Mouse (Mus musculus): ENCODE results near the gene Kremen2. TPM values are rescaled to one million over a fixed set of nuclear protein-coding genes. Genes with fewer than 3 reads are reported as not detected.

Kremen2 gene
- not detected in 2 replicates for polyA plus RNA-seq (2015; fragmentation: Nextera tagmentation; extraction: Ambion mirVana)

DNA sequence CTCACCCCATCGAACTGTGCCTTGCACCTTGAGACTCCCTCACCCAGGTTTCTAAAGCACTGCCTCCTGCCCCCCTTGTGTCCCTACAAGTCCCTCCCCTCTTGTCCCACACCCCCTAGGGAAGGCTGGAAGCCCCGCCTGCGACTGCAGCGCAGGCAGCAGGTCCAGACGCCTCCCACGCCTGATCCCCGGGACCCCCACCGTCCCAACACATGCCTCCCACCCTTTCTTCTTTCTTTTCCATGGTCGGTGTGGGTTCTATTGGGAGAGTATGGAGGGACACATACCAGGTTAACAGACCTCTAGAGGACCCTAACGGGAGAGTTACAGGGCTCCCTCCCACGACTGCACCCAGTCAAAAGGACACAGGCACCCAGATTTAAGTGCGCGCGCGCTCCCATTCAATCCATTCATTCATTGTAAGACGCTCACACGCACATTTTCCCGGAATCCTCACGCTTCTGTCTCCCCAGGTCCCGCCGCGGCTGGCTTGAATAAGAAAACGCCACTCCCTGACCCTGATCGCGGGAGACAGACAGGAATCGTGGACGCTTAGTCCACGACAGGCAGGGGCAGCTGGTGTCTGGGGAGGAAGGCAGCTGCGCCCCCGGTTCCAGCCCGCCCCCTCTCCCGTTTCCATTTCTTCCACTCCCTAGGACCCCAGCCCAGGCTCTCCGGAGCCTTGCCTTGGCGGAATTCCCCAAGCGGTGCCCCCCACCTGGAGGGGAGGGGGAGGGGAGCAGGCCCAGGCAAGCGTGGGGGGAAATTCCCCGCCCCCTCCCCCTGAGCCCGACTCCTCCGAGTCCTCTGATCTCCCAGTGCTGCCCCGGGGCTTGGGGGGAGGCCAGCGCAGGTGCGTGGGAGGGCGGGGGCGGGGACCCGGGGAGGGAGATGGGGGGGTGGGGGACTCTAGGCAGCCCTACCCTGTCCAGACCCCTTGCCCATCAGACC lies at the start of gene Kremen2:
TSS of gene Kremen2 (minus strand) at position 533 of the 951 bp plus-strand sequence.
- Histone ChIP-seq H3K4me1 (replicated peaks) (peaks cover 43% of the 10 kb centered on the region), H3K9me3 (replicated peaks) (no peaks in the 10 kb centered on the region), H3K4me2 (peak within 1 kb of the TSS; percentile 42), H3K36me3 (replicated peaks) (no peaks in the 10 kb centered on the region), H3K9ac (no peak within 1 kb of the TSS), H3K27me3 (peaks cover 84% of the 10 kb centered on the region), H3K27ac (replicated peaks) (no peak within 1 kb of the TSS), H3K4me3 (replicated peaks) (peak within 1 kb of the TSS; percentile 17)
- no peak for ATAC-seq (ENCODE audit: insufficient read depth)
- WGBS (ENCODE audit: insufficient replicate concordance): 2% methylated on average over 45 of the region's 45 CpGs

DNA sequence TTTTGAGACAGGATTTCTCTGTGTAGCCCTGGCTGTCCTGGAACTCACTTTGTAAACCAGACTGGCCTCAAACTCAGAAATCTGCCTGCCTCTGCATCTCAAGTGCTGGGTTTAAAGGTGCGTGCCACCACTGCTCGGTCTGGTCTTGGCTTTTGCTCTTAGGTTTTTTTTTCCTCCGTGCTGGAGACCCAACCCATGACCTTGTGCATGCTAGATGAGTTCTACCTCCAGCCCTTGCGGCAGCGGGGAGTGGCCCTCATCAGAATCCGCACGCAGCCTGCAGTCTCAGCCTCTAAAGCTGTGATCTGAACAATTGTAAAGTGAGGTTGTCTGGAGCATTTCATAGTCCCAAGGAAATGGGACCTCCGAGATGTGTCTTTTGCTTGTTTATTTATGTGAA lies 49.7 kb upstream of the Kremen2 start:
- WGBS (ENCODE audit: insufficient replicate concordance): 83% methylated on average over 8 of the region's 8 CpGs
- no peak for ATAC-seq (ENCODE audit: insufficient read depth)
- H3K9ac ChIP-seq: no peak overlapping the region

DNA sequence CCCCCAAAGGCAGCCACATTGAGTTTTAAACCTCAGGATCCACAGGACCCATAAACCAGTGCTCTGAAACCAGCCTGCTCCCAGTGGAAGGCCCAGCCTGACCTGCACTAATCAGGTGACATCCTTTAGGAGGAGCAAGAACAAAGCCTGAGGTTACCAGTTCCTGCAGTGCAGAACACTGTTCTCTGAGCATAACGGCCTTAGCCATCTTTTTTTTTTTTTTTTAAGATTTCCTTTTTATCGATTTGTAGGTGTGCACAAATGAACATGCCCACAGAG lies 45.4 kb upstream of the Kremen2 start:
- no peak for ATAC-seq (ENCODE audit: insufficient read depth)
- 37% methylated on average over 2 of the region's 2 CpGs for WGBS (ENCODE audit: insufficient replicate concordance)
- Histone ChIP-seq H3K4me2 (peak overlapping the region; percentile 87), H3K9me3 (replicated peaks) (no peaks in the 10 kb centered on the region), H3K4me1 (replicated peaks) (peaks cover 38% of the 10 kb centered on the region), H3K9ac (peak overlapping the region; percentile 65), H3K27me3 (no peaks in the 10 kb centered on the region), H3K27ac (replicated peaks) (peak overlapping the region; percentile 39; the same call in 1 of the 2 replicates), H3K36me3 (replicated peaks) (no peaks in the 10 kb centered on the region), H3K4me3 (replicated peaks) (peak overlapping the region; percentile 60)

More for the DNA sequence above, 49.7 kb upstream of the Kremen2 start:
- Histone ChIP-seq H3K27ac (replicated peaks) (no peak overlapping the region), H3K9me3 (replicated peaks) (no peaks in the 10 kb centered on the region), H3K27me3 (no peaks in the 10 kb centered on the region), H3K4me2 (no peak overlapping the region), H3K4me1 (replicated peaks) (peaks cover 23% of the 10 kb centered on the region), H3K36me3 (replicated peaks) (no peaks in the 10 kb centered on the region), H3K4me3 (replicated peaks) (no peak overlapping the region)

DNA sequence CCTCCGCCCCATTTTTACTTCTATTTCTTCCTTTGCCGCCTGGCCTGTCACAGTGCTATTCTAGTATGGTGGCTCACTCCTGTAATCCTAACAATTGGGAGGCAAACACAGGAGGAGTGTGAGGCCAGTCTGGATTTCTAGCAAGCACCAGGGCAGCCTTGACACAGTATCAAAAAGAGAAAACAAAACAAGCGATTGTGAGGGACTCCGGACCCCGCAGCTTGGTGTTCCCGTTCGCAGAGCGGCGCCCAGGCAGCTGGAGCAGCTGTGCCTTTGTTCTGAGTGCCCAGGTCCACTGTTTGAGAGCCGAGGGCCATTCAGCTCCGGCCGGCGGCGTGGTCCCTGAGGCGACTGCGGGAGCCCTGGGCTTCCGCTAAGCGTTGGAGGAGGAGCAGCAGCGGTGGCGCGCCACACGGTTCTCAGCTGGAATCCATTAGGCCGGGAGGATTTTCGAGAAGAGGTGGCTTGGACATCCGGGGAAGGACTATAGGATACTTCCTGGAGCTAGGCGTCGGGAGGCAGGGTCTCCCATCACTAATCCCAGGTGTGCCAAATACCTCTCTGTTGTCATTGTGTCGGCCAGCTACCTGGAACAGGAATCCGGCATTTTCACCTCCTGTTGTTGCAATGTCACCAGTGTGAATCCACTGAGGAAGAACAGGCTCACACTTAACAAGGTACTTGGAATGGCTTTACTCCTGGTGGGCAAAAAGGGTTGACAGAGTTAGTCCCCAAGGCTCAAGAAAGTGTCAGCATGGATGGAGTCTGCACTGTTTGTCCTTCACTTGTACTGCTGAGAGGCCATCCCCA lies 44.8 kb upstream of the Kremen2 start, which contains the start of gene Srrm2:
TSS of gene Srrm2 (plus strand) at position 264 of the 810 bp plus-strand sequence.
- Histone ChIP-seq H3K4me3 (replicated peaks) (peak within 1 kb of the TSS; percentile 60), H3K9ac (peak within 1 kb of the TSS; percentile 65), H3K27me3 (peaks cover 5% of the 10 kb centered on the region), H3K9me3 (replicated peaks) (no peaks in the 10 kb centered on the region), H3K4me1 (replicated peaks) (peaks cover 44% of the 10 kb centered on the region), H3K36me3 (replicated peaks) (no peaks in the 10 kb centered on the region), H3K4me2 (peak within 1 kb of the TSS; percentile 87), H3K27ac (replicated peaks) (peak within 1 kb of the TSS; percentile 39)
- WGBS (ENCODE audit: insufficient replicate concordance): 3% methylated on average over 29 of the region's 29 CpGs
- ATAC-seq (ENCODE audit: insufficient read depth): peak; percentile 57

DNA sequence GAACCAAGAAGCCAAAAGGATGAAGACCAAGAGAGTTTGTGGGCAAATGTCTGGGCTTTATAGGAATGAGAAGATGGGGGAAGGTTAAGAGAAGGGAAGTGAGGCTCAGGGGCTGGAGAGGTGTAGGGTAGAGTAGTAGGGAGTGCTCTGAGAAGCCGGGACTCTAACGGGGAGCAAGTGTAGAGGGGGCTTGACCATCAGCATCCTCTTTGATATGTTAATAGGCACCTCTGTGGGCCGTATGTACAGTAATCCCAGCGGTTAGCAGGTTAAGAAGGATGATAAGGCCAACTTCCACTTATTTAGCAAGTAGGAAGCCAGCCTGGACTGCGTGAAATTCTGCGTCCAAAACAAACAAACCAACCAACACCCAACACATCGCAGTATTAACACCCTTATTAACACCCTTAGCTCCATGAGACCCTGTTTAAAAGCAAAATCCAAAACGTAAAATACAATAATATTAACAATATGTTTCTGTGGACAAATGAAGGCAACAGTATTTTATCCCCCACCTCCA lies 44.2 kb upstream of the Kremen2 start:
- 0 out of 2 replicates have a peak, but pooled peaks have one; percentile 9 for ATAC-seq (ENCODE audit: insufficient read depth)
- peak overlapping the region; percentile 87 for H3K4me2 ChIP-seq
- H3K9ac ChIP-seq: peak overlapping the region; percentile 65
- H3K4me1 ChIP-seq (replicated peaks): peaks cover 44% of the 10 kb centered on the region
- peak overlapping the region; percentile 39 for H3K27ac ChIP-seq (replicated peaks)
- 11% methylated on average over 8 of the region's 8 CpGs for WGBS (ENCODE audit: insufficient replicate concordance)
- H3K4me3 ChIP-seq (replicated peaks): peak overlapping the region; percentile 60
- no peaks in the 10 kb centered on the region for H3K36me3 ChIP-seq (replicated peaks)
- H3K27me3 ChIP-seq: peaks cover 12% of the 10 kb centered on the region
- H3K9me3 ChIP-seq (replicated peaks): no peaks in the 10 kb centered on the region

DNA sequence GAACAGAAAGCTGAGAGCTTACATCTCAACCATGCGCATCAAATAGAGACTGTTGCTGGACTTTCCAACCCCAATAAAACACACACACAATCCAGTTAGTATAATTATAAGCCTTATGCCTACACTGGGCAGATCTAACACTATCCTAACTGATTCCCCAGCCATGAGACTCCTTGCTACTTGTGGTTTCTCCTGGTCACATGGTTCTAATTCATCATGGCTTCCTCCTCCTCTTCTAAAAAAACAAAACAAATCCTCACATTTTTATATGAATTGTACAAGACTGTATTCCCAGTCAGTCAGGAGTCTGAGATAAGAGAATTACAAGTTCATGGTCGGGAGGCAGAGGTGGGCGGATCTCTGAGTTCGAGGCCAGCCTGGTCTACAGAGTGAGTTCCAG lies 43.3 kb upstream of the Kremen2 start:
- no peak overlapping the region for H3K9ac ChIP-seq
- H3K4me2 ChIP-seq: no peak overlapping the region
- no peak overlapping the region for H3K4me3 ChIP-seq (replicated peaks)
- H3K27me3 ChIP-seq: peaks cover 12% of the 10 kb centered on the region
- no peak overlapping the region for H3K27ac ChIP-seq (replicated peaks)
- H3K36me3 ChIP-seq (replicated peaks): no peaks in the 10 kb centered on the region
- no peak for ATAC-seq (ENCODE audit: insufficient read depth)
- no peaks in the 10 kb centered on the region for H3K9me3 ChIP-seq (replicated peaks)
- 48% methylated on average over 4 of the region's 4 CpGs for WGBS (ENCODE audit: insufficient replicate concordance)
- H3K4me1 ChIP-seq (replicated peaks): peaks cover 44% of the 10 kb centered on the region

DNA sequence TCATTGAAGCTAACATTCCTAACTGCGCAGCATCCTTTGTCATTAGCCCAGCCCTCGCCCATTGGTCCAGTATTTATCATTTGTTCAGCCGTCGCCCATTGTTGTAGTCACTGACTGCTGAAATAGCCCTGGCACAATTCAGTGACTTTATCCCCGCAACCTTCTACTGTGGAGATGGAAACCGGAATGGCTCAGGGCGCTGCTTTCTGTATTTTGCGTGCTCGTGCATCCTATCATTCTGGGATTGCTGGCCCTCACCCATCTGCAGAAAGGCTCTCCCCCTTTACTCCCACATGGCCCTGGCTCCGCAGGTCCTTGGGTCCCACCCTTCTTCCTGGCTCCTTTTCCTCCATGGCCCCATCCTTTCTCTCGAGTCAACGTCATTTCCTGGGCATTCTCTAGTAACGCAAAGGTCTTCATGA lies 40.9 kb upstream of the Kremen2 start:
- Histone ChIP-seq H3K9ac (0 out of 2 replicates have a peak overlapping the region, but pooled peaks have one; percentile 52), H3K27me3 (peaks cover 12% of the 10 kb centered on the region), H3K36me3 (replicated peaks) (no peaks in the 10 kb centered on the region), H3K4me1 (replicated peaks) (peaks cover 34% of the 10 kb centered on the region), H3K4me2 (peak overlapping the region; percentile 97), H3K4me3 (replicated peaks) (peak overlapping the region; percentile 60), H3K27ac (replicated peaks) (no peak overlapping the region), H3K9me3 (replicated peaks) (no peaks in the 10 kb centered on the region)
- WGBS (ENCODE audit: insufficient replicate concordance): 37% methylated on average over 13 of the region's 13 CpGs
- ATAC-seq (ENCODE audit: insufficient read depth): no peak

DNA sequence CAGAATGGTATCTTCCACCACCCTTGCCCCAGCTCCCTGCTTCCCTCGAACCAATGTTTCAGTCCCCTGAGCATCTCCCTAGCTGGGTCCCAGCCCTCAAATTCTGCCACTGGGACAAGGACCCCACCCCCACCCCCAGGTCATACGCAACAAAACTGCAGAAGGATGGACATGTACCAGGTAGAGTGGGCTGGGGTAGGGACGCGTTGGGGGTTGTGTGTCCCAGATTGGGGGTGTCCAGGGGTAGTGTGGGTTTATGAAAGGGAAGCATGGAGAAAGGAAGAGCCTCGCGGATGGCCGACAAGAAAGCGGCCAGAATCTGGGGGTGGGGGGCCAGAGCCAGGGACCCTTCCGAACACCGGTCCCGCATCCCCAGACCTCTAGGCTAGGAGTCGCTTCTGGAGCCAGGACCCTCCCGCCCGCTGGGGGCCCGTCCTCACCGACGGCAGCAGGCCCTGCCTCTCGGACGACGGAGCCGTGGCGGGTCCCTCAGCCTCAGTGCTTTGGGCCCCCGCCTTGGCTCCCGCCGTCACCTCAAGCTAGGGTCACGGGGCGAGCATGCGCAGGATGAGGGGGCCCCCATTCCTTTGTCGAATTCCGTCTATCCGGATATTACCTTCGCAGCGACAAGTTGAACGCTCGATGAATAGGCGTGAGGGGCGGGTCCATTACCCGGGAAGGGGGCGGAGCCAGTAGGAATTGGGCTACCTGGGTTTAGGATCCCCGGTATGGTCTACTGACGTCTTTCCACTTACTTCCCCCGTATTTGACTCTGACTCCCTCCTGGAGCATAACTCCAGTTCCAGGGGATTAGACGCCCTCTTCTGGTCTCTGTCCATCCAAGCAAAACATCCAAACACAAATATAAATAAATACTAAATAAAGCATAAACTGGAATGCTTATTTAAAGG lies 40.2 kb upstream of the Kremen2 start, which contains the start of gene Flywch2:
TSS of gene Flywch2 (minus strand) at position 521 of the 911 bp plus-strand sequence.
- peaks cover 12% of the 10 kb centered on the region for H3K27me3 ChIP-seq
- H3K4me3 ChIP-seq (replicated peaks): peak within 1 kb of the TSS; percentile 60
- H3K9me3 ChIP-seq (replicated peaks): no peaks in the 10 kb centered on the region
- ATAC-seq (ENCODE audit: insufficient read depth): peak; percentile 46; the same call in 1 of the 2 replicates
- H3K36me3 ChIP-seq (replicated peaks): no peaks in the 10 kb centered on the region
- peak within 1 kb of the TSS; percentile 97 for H3K4me2 ChIP-seq
- H3K4me1 ChIP-seq (replicated peaks): peaks cover 27% of the 10 kb centered on the region
- H3K27ac ChIP-seq (replicated peaks): no peak within 1 kb of the TSS
- peak within 1 kb of the TSS; percentile 52; the same call in 1 of the 2 replicates for H3K9ac ChIP-seq
- 5% methylated on average over 43 of the region's 43 CpGs for WGBS (ENCODE audit: insufficient replicate concordance)

DNA sequence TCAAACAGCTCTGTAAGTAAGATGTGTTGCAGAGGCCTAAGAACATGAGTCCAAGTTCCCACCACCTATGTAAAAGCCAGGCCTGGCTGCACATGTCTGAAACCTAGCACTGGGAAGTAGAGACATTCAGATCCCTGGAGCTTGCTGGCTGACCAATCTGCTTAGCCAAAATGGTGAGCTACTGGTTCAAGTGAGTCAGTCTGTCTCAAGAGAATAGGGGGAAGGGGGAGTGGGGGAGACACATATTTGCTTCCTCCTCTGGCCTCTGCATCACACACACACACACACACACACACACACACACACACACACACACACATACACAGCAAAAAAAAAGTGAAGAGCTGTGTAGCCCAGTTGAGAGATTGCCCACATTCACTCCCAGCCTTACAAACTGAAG lies 37.7 kb upstream of the Kremen2 start:
- no peak overlapping the region for H3K27ac ChIP-seq (replicated peaks)
- no peak for ATAC-seq (ENCODE audit: insufficient read depth)
- no peaks in the 10 kb centered on the region for H3K36me3 ChIP-seq (replicated peaks)

DNA sequence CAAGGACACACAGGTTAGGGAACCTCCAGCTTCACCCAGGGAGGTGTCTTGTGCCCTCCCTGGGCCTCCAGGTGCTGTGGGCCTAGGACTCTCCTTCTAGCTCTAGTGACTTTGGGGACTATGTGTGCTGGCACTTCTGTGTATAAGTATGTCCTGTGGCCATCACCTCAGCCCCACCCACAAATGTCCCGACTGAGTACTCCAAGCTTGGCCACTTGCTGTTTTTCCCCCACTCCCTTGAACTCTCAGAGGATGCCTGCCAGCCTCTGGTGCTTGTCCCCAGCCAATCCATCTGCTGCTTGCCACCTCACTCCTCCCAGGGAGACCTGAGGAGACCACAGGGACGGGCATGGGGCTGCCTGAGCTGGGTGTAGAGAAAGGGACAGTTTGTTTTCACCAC lies 32.8 kb upstream of the Kremen2 start:
- WGBS (ENCODE audit: insufficient replicate concordance): 34% methylated on average over 2 of the region's 2 CpGs

More for the DNA sequence above, 37.7 kb upstream of the Kremen2 start:
- Histone ChIP-seq H3K4me1 (replicated peaks) (peaks cover 13% of the 10 kb centered on the region), H3K4me3 (replicated peaks) (no peak overlapping the region), H3K9me3 (replicated peaks) (no peaks in the 10 kb centered on the region), H3K9ac (no peak overlapping the region), H3K27me3 (peaks cover 12% of the 10 kb centered on the region), H3K4me2 (no peak overlapping the region)

More for the DNA sequence above, 32.8 kb upstream of the Kremen2 start:
- Histone ChIP-seq H3K4me3 (replicated peaks) (no peak overlapping the region), H3K36me3 (replicated peaks) (no peaks in the 10 kb centered on the region), H3K9ac (no peak overlapping the region), H3K27ac (replicated peaks) (no peak overlapping the region), H3K4me2 (no peak overlapping the region), H3K9me3 (replicated peaks) (no peaks in the 10 kb centered on the region), H3K4me1 (replicated peaks) (peaks cover 4% of the 10 kb centered on the region; the same call in 1 of the 2 replicates), H3K27me3 (peaks cover 3% of the 10 kb centered on the region; the same call in 1 of the 2 replicates)
- ATAC-seq (ENCODE audit: insufficient read depth): no peak
